Mouse (Mus musculus) gastrocnemius, adult 8-10 months (tissue): Measurements from ENCODE around the gene Slc25a53. TPM values are rescaled to one million over a fixed set of nuclear protein-coding genes. Genes with fewer than 3 reads are reported as not detected.
"Not testable (repeated sequence)": the region's sequence is repeated elsewhere in the genome, so short reads cannot be mapped to it uniquely, and the experiment has no call there.

Experiments used
- DNase-seq, 2 experiments: peaks; one replicate each; pipeline ENCODE4 v3.0.0; 2022; ENCODE audit warnings: low spot score in 2 of 2
- total RNA-seq, 4 experiments: library from RNA; stranded (reverse); gene quantifications; 2 replicates each; pipeline ENCODE4 v1.2.4; 2022

The Slc25a53 gene
- total RNA-seq, 4 experiments from 2014 or later = 0.97 to 4.0 (median 2.2) TPM

- not testable (repeated sequence) for DNase-seq
Measured at GRCm38 (mm10) chrX:136975397-136975796, 62.7 kb downstream of the Slc25a53 start, which contains the start of gene Tmsb15b2. Tmsb15b2 (minus strand) TSS chrX:136975497.

GRCm38 (mm10) chrX:136959688-136960087, 78.4 kb downstream of the Slc25a53 start:
- no peak for DNase-seq

- DNase-seq = not testable (repeated sequence)
Measured at GRCm38 (mm10) chrX:136958300-136958699, 79.8 kb downstream of the Slc25a53 start.

GRCm38 (mm10) chrX:136957583-136958279, 80.4 kb downstream of the Slc25a53 start:
- peak in 1 of 2 experiments; percentile 4 for DNase-seq

- DNase-seq = no peak
Measured at GRCm38 (mm10) chrX:136937985-136938384, 100.1 kb downstream of the Slc25a53 start.

Other genes starting within 250 kb of the Slc25a53 start
- 1 to 10 TPM; 1.5 to 3.2 (median 2.0) TPM for gene Plp1, start 215.6 kb downstream of the Slc25a53 start, total RNA-seq
- gene Rab9b, start 169.5 kb downstream of the Slc25a53 start, total RNA-seq = not detected
- gene H2bfm, start 111.0 kb downstream of the Slc25a53 start, total RNA-seq = not detected
- gene Tmsb15b2, start 62.8 kb downstream of the Slc25a53 start, total RNA-seq = 1 to 10 TPM; 2.6 to 9.3 (median 6.9) TPM
- 1 to 10 TPM in 1 of 4 experiments, under 1 TPM in 1, not detected in 2; 0.65 to 1.1 TPM for gene Tmsb15l, start 61.4 kb downstream of the Slc25a53 start, total RNA-seq
- 1 to 10 TPM; 1.0 to 7.0 (median 2.3) TPM for gene Tmsb15b1, start 61.4 kb downstream of the Slc25a53 start, total RNA-seq
- not detected for gene Zcchc18, start 45.1 kb downstream of the Slc25a53 start, total RNA-seq
- 1 to 10 TPM; 4.3 to 5.9 (median 5.1) TPM for gene Fam199x, start 11.3 kb upstream of the Slc25a53 start, total RNA-seq
- gene Esx1, start 83.8 kb upstream of the Slc25a53 start, total RNA-seq = not detected